Mouse (Mus musculus): ENCODE results near the gene Zfp507. TPM values are rescaled to one million over a fixed set of nuclear protein-coding genes. Genes with fewer than 3 reads are reported as not detected.

The Zfp507 gene
- polyA plus RNA-seq, 1 experiment, result 7.0 TPM

GRCm38 (mm10) chr7:35740489-35741230 lies 62.1 kb downstream of the Zfp507 start:
- Histone ChIP-seq H3K4me1 (ENCODE audit: control insufficient read depth, insufficient read depth, low read length) (peaks cover 6% of the 10 kb centered on the region; the same call in 1 of the 2 replicates), H3K27me3 (replicated peaks; ENCODE audit: control insufficient read depth, insufficient read depth, low read length) (no peaks in the 10 kb centered on the region), H3K4me3 (ENCODE audit: insufficient read depth, low read depth, low read length) (no peak overlapping the region), H3K36me3 (ENCODE audit: control insufficient read depth, insufficient read depth, low read length) (no peaks in the 10 kb centered on the region), H3K27ac (ENCODE audit: insufficient read depth, low read depth, low read length) (no peak overlapping the region)
- 43% methylated on average over 5 of the region's 5 CpGs for WGBS
- TF ChIP-seq POLR2A (IDR thresholded peaks at IDR 0.05; ENCODE audit: low read depth, low read length) (no peak), CTCF (conservative IDR thresholded peaks at IDR 0.05; ENCODE audit: insufficient read depth, insufficient read length, low read depth, low read length) (peak; percentile 70)
- peak; percentile 66 for DNase-seq

GRCm38 (mm10) chr7:35738871-35739270 lies 63.9 kb downstream of the Zfp507 start:
- Histone ChIP-seq H3K4me1 (ENCODE audit: control insufficient read depth, insufficient read depth, low read length) (peaks cover 6% of the 10 kb centered on the region; the same call in 1 of the 2 replicates), H3K36me3 (ENCODE audit: control insufficient read depth, insufficient read depth, low read length) (no peaks in the 10 kb centered on the region), H3K4me3 (ENCODE audit: insufficient read depth, low read depth, low read length) (no peak overlapping the region), H3K27me3 (replicated peaks; ENCODE audit: control insufficient read depth, insufficient read depth, low read length) (no peaks in the 10 kb centered on the region), H3K27ac (ENCODE audit: insufficient read depth, low read depth, low read length) (peak overlapping the region; percentile 45; the same call in 1 of the 2 replicates)
- TF ChIP-seq POLR2A (IDR thresholded peaks at IDR 0.05; ENCODE audit: low read depth, low read length), result no peak
- no peak for TF ChIP-seq CTCF (conservative IDR thresholded peaks at IDR 0.05; ENCODE audit: insufficient read depth, insufficient read length, low read depth, low read length)
- peak; percentile 76 for DNase-seq

- no peaks in the 10 kb centered on the region for H3K27me3 ChIP-seq (replicated peaks; ENCODE audit: control insufficient read depth, insufficient read depth, low read length)
- H3K4me3 ChIP-seq (ENCODE audit: insufficient read depth, low read depth, low read length), result no peak overlapping the region
- TF ChIP-seq CTCF (conservative IDR thresholded peaks at IDR 0.05; ENCODE audit: insufficient read depth, insufficient read length, low read depth, low read length), result no peak
- TF ChIP-seq POLR2A (IDR thresholded peaks at IDR 0.05; ENCODE audit: low read depth, low read length), result no peak
- no peaks in the 10 kb centered on the region for H3K36me3 ChIP-seq (ENCODE audit: control insufficient read depth, insufficient read depth, low read length)
- DNase-seq, result no peak
- no peaks in the 10 kb centered on the region for H3K4me1 ChIP-seq (ENCODE audit: control insufficient read depth, insufficient read depth, low read length)
- no peak overlapping the region for H3K27ac ChIP-seq (ENCODE audit: insufficient read depth, low read depth, low read length)
- WGBS, result 47% methylated on average over 14 of the region's 14 CpGs
These were observed 69.3 kb downstream of the Zfp507 start for GRCm38 (mm10) chr7:35733313-35734050.

GRCm38 (mm10) chr7:35732585-35733059 lies 70.2 kb downstream of the Zfp507 start:
- Histone ChIP-seq H3K4me1 (ENCODE audit: control insufficient read depth, insufficient read depth, low read length) (no peaks in the 10 kb centered on the region), H3K36me3 (ENCODE audit: control insufficient read depth, insufficient read depth, low read length) (no peaks in the 10 kb centered on the region), H3K27ac (ENCODE audit: insufficient read depth, low read depth, low read length) (no peak overlapping the region), H3K27me3 (replicated peaks; ENCODE audit: control insufficient read depth, insufficient read depth, low read length) (no peaks in the 10 kb centered on the region), H3K4me3 (ENCODE audit: insufficient read depth, low read depth, low read length) (no peak overlapping the region)
- DNase-seq, result no peak
- 82% methylated on average over 10 of the region's 10 CpGs for WGBS
- TF ChIP-seq POLR2A (IDR thresholded peaks at IDR 0.05; ENCODE audit: low read depth, low read length) (no peak), CTCF (conservative IDR thresholded peaks at IDR 0.05; ENCODE audit: insufficient read depth, insufficient read length, low read depth, low read length) (no peak)

GRCm38 (mm10) chr7:35729621-35730031 lies 73.2 kb downstream of the Zfp507 start:
- no peak overlapping the region for H3K27ac ChIP-seq (ENCODE audit: insufficient read depth, low read depth, low read length)
- 58% methylated on average over 9 of the region's 9 CpGs for WGBS
- no peaks in the 10 kb centered on the region for H3K27me3 ChIP-seq (replicated peaks; ENCODE audit: control insufficient read depth, insufficient read depth, low read length)

GRCm38 (mm10) chr7:35728376-35728775 lies 74.4 kb downstream of the Zfp507 start:
- Histone ChIP-seq H3K27me3 (replicated peaks; ENCODE audit: control insufficient read depth, insufficient read depth, low read length) (no peaks in the 10 kb centered on the region), H3K4me1 (ENCODE audit: control insufficient read depth, insufficient read depth, low read length) (no peaks in the 10 kb centered on the region), H3K36me3 (ENCODE audit: control insufficient read depth, insufficient read depth, low read length) (no peaks in the 10 kb centered on the region), H3K4me3 (ENCODE audit: insufficient read depth, low read depth, low read length) (no peak overlapping the region), H3K27ac (ENCODE audit: insufficient read depth, low read depth, low read length) (no peak overlapping the region)
- no peak for TF ChIP-seq CTCF (conservative IDR thresholded peaks at IDR 0.05; ENCODE audit: insufficient read depth, insufficient read length, low read depth, low read length)
- TF ChIP-seq POLR2A (IDR thresholded peaks at IDR 0.05; ENCODE audit: low read depth, low read length), result no peak
- 94% methylated on average over 12 of the region's 12 CpGs for WGBS
- DNase-seq, result no peak

More at GRCm38 (mm10) chr7:35729621-35730031, 73.2 kb downstream of the Zfp507 start:
- TF ChIP-seq CTCF (conservative IDR thresholded peaks at IDR 0.05; ENCODE audit: insufficient read depth, insufficient read length, low read depth, low read length) (no peak), POLR2A (IDR thresholded peaks at IDR 0.05; ENCODE audit: low read depth, low read length) (no peak)
- peak; percentile 47 for DNase-seq
- H3K4me3 ChIP-seq (ENCODE audit: insufficient read depth, low read depth, low read length), result no peak overlapping the region
- no peaks in the 10 kb centered on the region for H3K4me1 ChIP-seq (ENCODE audit: control insufficient read depth, insufficient read depth, low read length)
- H3K36me3 ChIP-seq (ENCODE audit: control insufficient read depth, insufficient read depth, low read length), result no peaks in the 10 kb centered on the region

- no peak overlapping the region for H3K4me3 ChIP-seq (ENCODE audit: insufficient read depth, low read depth, low read length)
- DNase-seq, result no peak
- H3K27me3 ChIP-seq (replicated peaks; ENCODE audit: control insufficient read depth, insufficient read depth, low read length), result no peaks in the 10 kb centered on the region
- 77% methylated on average over 2 of the region's 2 CpGs for WGBS
- no peaks in the 10 kb centered on the region for H3K4me1 ChIP-seq (ENCODE audit: control insufficient read depth, insufficient read depth, low read length)
- no peak overlapping the region for H3K27ac ChIP-seq (ENCODE audit: insufficient read depth, low read depth, low read length)
- TF ChIP-seq POLR2A (IDR thresholded peaks at IDR 0.05; ENCODE audit: low read depth, low read length), result no peak
- TF ChIP-seq CTCF (conservative IDR thresholded peaks at IDR 0.05; ENCODE audit: insufficient read depth, insufficient read length, low read depth, low read length), result 0 out of 2 replicates have a peak, but pooled peaks have one; percentile 8
- no peaks in the 10 kb centered on the region for H3K36me3 ChIP-seq (ENCODE audit: control insufficient read depth, insufficient read depth, low read length)
These were observed 79.8 kb downstream of the Zfp507 start for GRCm38 (mm10) chr7:35723035-35723434.

Other genes with a start within 250 kb of the Zfp507 start
- 170 and 255 TPM in 2 replicates for gene Nudt19, start 246.7 kb downstream of the Zfp507 start, polyA plus RNA-seq (2012; rRNA removed)
- 0.14 and 0.18 TPM in 2 replicates for gene Rgs9bp, start 217.4 kb downstream of the Zfp507 start, polyA plus RNA-seq (2012; rRNA removed)
- gene Ankrd27, start 216.8 kb downstream of the Zfp507 start, polyA plus RNA-seq (2012; rRNA removed), result 18.3 and 19.1 TPM in 2 replicates
- 56.9 and 57.4 TPM in 2 replicates for gene Pdcd5, start 155.5 kb downstream of the Zfp507 start, polyA plus RNA-seq (2012; rRNA removed)
- 5.8 and 6.7 TPM in 2 replicates for gene Dpy19l3, start 48.5 kb downstream of the Zfp507 start, polyA plus RNA-seq (2012; rRNA removed)